ENCODE assay signal across 6 mouse cellular contexts in the genomic region with DNA sequence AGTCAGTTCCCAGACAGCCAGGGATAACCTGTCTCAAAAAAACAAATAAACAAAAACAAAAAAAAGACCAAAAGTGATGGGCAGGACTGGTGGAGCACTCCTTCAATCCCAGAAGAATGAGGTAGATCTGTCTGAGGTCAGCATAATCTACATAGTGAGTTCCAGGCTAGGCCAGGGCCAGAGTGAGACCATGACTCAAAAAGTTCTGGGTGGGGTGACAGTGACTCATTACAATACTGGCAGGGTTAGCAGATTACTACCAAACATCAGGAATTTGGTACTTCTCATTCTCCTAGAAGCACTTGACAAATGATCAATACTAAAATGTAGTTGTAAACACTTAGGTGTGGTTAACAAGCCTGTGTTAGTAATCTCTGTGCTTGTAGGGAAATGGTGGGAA.
"Had no signal": no experiment of that assay in that cellular context is flagged by ENCODE, and none has a peak within 500 bp of the region (broad histone marks: within the 10 kb centered on the region; RNA-seq: fewer than 3 reads in every experiment).

No protein-coding gene starts in this region.

- DNase-seq: kidney, postnatal 36 days; layer of hippocampus, adult 9-11 months; layer of hippocampus, postnatal 36 days; lung, embryonic 14.5 days; lung, postnatal 10 days; thymus, postnatal 36 days had no signal
